In genomic region chr12:86162890-86163816, GRCm38 (mm10) we compare ENCODE assay signal across 11 mouse cellular contexts.
DNase-seq lines count a peak whose midpoint lies in the region; ATAC-seq and TF ChIP-seq lines count a peak whose summit lies in the region.
"Had no signal": no experiment of that assay in that cellular context is flagged by ENCODE, and none has a peak within 500 bp of the region (broad histone marks: within the 10 kb centered on the region; RNA-seq: fewer than 3 reads in every experiment).

No protein-coding gene starts in this region.

- no peak for TF ChIP-seq CTCF in heart, adult 2 months (IDR thresholded peaks at IDR 0.05)

- ATAC-seq in intestine, embryonic 16.5 days: 0 out of 2 replicates have a peak, but pooled peaks have one; percentile 21
- ATAC-seq in intestine, embryonic 15.5 days: no peak
- no peak for ATAC-seq in embryonic facial prominence, embryonic 13.5 days (ENCODE audit: insufficient number of reproducible peaks, insufficient read depth, low FRiP score, low TSS enrichment, low read depth)
- ATAC-seq in limb, embryonic 12.5 days (ENCODE audit: insufficient number of reproducible peaks, insufficient read depth, low FRiP score, low TSS enrichment, low read depth): no peak

- no peak overlapping the region for H3K9ac ChIP-seq in intestine, embryonic 16.5 days (ENCODE audit: low read depth, low read length)
- no peak overlapping the region for H3K9ac ChIP-seq in intestine, embryonic 15.5 days
- 0 out of 2 replicates have a peak overlapping the region, but pooled peaks have one; percentile 37 for H3K9ac ChIP-seq in embryonic facial prominence, embryonic 13.5 days
- no peak overlapping the region for H3K9ac ChIP-seq in limb, embryonic 12.5 days (replicated peaks)
- H3K9ac ChIP-seq in heart, adult 2 months (ENCODE audit: low read depth, low read length): no peak overlapping the region
- H3K9ac ChIP-seq: lung, embryonic 15.5 days had no signal

- DNase-seq in ZHBTc4 (ENCODE audit: low read depth, low spot score) (peak; percentile 65), liver (no peak)
- DNase-seq in adrenal gland, postnatal 10 days: no peak
- no peak for DNase-seq in heart, adult 2 months
- DNase-seq: gastrocnemius, postnatal 36 days; thymus, adult 18-20 months had no signal

- H3K36me3 ChIP-seq in intestine, embryonic 16.5 days (ENCODE audit: control insufficient read depth, insufficient read depth, low read length): no peaks in the 10 kb centered on the region
- no peaks in the 10 kb centered on the region for H3K36me3 ChIP-seq in intestine, embryonic 15.5 days
- H3K36me3 ChIP-seq in embryonic facial prominence, embryonic 13.5 days: peaks cover 10% of the 10 kb centered on the region; the same call in 1 of the 2 replicates
- H3K36me3 ChIP-seq in limb, embryonic 12.5 days: peaks cover 8% of the 10 kb centered on the region
- no peaks in the 10 kb centered on the region for H3K36me3 ChIP-seq in heart, adult 2 months (ENCODE audit: control insufficient read depth, insufficient read depth, low read length)
- H3K36me3 ChIP-seq: lung, embryonic 15.5 days had no signal

- H3K79me2 ChIP-seq in heart, adult 2 months (replicated peaks; ENCODE audit: control insufficient read depth, insufficient read depth, low read length): no peaks in the 10 kb centered on the region

- no peak overlapping the region for H3K4me3 ChIP-seq in intestine, embryonic 16.5 days (ENCODE audit: low read length)
- H3K4me3 ChIP-seq in intestine, embryonic 15.5 days (replicated peaks): no peak overlapping the region
- no peak overlapping the region for H3K4me3 ChIP-seq in embryonic facial prominence, embryonic 13.5 days
- H3K4me3 ChIP-seq in limb, embryonic 12.5 days (replicated peaks): no peak overlapping the region
- no peak overlapping the region for H3K4me3 ChIP-seq in heart, adult 2 months
- H3K4me3 ChIP-seq: lung, embryonic 15.5 days had no signal

- WGBS in intestine, embryonic 16.5 days: 38% methylated on average over 12 of the region's 12 CpGs
- 43% methylated on average over 12 of the region's 12 CpGs for WGBS in intestine, embryonic 15.5 days
- WGBS in embryonic facial prominence, embryonic 13.5 days: 17% methylated on average over 12 of the region's 12 CpGs
- 31% methylated on average over 12 of the region's 12 CpGs for WGBS in limb, embryonic 12.5 days
- WGBS in heart, adult 2 months: 58% methylated on average over 12 of the region's 12 CpGs

- TF ChIP-seq EP300 in heart, adult 2 months (IDR thresholded peaks at IDR 0.05; ENCODE audit: insufficient read depth, low read depth, low read length): no peak

- no peak overlapping the region for H3K27ac ChIP-seq in intestine, embryonic 16.5 days (ENCODE audit: low read length)
- no peak overlapping the region for H3K27ac ChIP-seq in intestine, embryonic 15.5 days
- no peak overlapping the region for H3K27ac ChIP-seq in embryonic facial prominence, embryonic 13.5 days
- H3K27ac ChIP-seq in limb, embryonic 12.5 days: peak overlapping the region; percentile 64
- H3K27ac ChIP-seq in heart, adult 2 months: no peak overlapping the region
- H3K27ac ChIP-seq: lung, embryonic 15.5 days had no signal

- no peak for TF ChIP-seq POLR2A in heart, adult 2 months (IDR thresholded peaks at IDR 0.05; ENCODE audit: insufficient read depth, low read depth, low read length)

- H3K27me3 ChIP-seq in intestine, embryonic 16.5 days (replicated peaks; ENCODE audit: control insufficient read depth, insufficient read depth, low read length): no peaks in the 10 kb centered on the region
- no peaks in the 10 kb centered on the region for H3K27me3 ChIP-seq in intestine, embryonic 15.5 days (replicated peaks)
- H3K27me3 ChIP-seq in embryonic facial prominence, embryonic 13.5 days: 0 out of 2 replicates have a peak, but pooled peaks cover 2% of the 10 kb centered on the region
- H3K27me3 ChIP-seq in limb, embryonic 12.5 days: no peaks in the 10 kb centered on the region
- no peaks in the 10 kb centered on the region for H3K27me3 ChIP-seq in heart, adult 2 months (ENCODE audit: control insufficient read depth, insufficient read depth, low read length)
- H3K27me3 ChIP-seq: lung, embryonic 15.5 days had no signal

- intact Hi-C loops in heart, adult 2 months (cut with DNase I): no loop called here

- H3K9me3 ChIP-seq in intestine, embryonic 16.5 days (ENCODE audit: control insufficient read depth, low read length): no peaks in the 10 kb centered on the region
- no peaks in the 10 kb centered on the region for H3K9me3 ChIP-seq in intestine, embryonic 15.5 days
- no peaks in the 10 kb centered on the region for H3K9me3 ChIP-seq in embryonic facial prominence, embryonic 13.5 days
- H3K9me3 ChIP-seq in limb, embryonic 12.5 days: no peaks in the 10 kb centered on the region
- H3K9me3 ChIP-seq: lung, embryonic 15.5 days had no signal

- H3K4me2 ChIP-seq in intestine, embryonic 16.5 days (ENCODE audit: low read depth, low read length): no peak overlapping the region
- H3K4me2 ChIP-seq in intestine, embryonic 15.5 days (replicated peaks): no peak overlapping the region
- H3K4me2 ChIP-seq in embryonic facial prominence, embryonic 13.5 days: no peak overlapping the region
- H3K4me2 ChIP-seq in limb, embryonic 12.5 days: no peak overlapping the region
- H3K4me2 ChIP-seq: lung, embryonic 15.5 days had no signal

- H3K4me1 ChIP-seq in intestine, embryonic 16.5 days (ENCODE audit: control insufficient read depth, insufficient read depth, low read length): peaks cover 2% of the 10 kb centered on the region; the same call in 1 of the 2 replicates
- peaks cover 15% of the 10 kb centered on the region for H3K4me1 ChIP-seq in intestine, embryonic 15.5 days (replicated peaks)
- H3K4me1 ChIP-seq in embryonic facial prominence, embryonic 13.5 days: peaks cover 24% of the 10 kb centered on the region
- H3K4me1 ChIP-seq in limb, embryonic 12.5 days (replicated peaks): peaks cover 48% of the 10 kb centered on the region
- H3K4me1 ChIP-seq in heart, adult 2 months (ENCODE audit: control insufficient read depth, insufficient read depth, low read length): peaks cover 3% of the 10 kb centered on the region; the same call in 1 of the 2 replicates
